Mouse (Mus musculus) CH12.LX (cell line): ENCODE measurements around the gene Ccdc110.

Experiments used
- BHLHE40 ChIP-seq: IDR thresholded peaks from 2 replicates; pipeline ENCODE4 v1.6.1; 2011; ENCODE audit warnings: mild to moderate bottlenecking, low read depth, low read length, improper control_type of control experiment
- CTCF ChIP-seq, 2 experiments: IDR thresholded peaks in 1 of 2; conservative IDR thresholded peaks in 1 of 2; 2 replicates each; pipeline ENCODE4 v1.5.1; 2011 to 2012; ENCODE audit warnings: low read depth in 2 of 2, low read length in 2 of 2, improper control_type of control experiment in 1 of 2, inconsistent platforms in 1 of 2, mild to moderate bottlenecking in 1 of 2, moderate library complexity in 1 of 2
- MXI1 ChIP-seq: IDR thresholded peaks from 2 replicates; pipeline ENCODE4 v1.6.1; 2011; ENCODE audit warnings: mild to moderate bottlenecking, low read depth, low read length, improper control_type of control experiment
- POLR2AphosphoS2 ChIP-seq: IDR thresholded peaks from 2 replicates; pipeline ENCODE4 v1.6.1; 2011; ENCODE audit warnings: low read depth, low read length, improper control_type of control experiment
- RCOR1 ChIP-seq: conservative IDR thresholded peaks from 2 replicates; pipeline ENCODE4 v1.6.1; 2012; ENCODE audit warnings: low read depth, mild to moderate bottlenecking, inconsistent platforms, low read length, improper control_type of control experiment

GRCm38 (mm10) chr8:45973988-45974505 is 39.6 kb downstream of the Ccdc110 start:
- TF ChIP-seq MXI1 = no peak
- TF ChIP-seq RCOR1 = no peak
- TF ChIP-seq POLR2AphosphoS2 = no peak
- no peak for TF ChIP-seq CTCF (conservative IDR thresholded peaks at IDR 0.05 in 1 of 2, IDR thresholded peaks at IDR 0.05 in 1 of 2; ENCODE audit: low read depth in 2 of 2, low read length in 2 of 2)
- no peak for TF ChIP-seq BHLHE40
